Mouse (Mus musculus) hindbrain, embryonic 16.5 days (tissue): Measurements from ENCODE around the gene Ankrd66. TPM values are rescaled to one million over a fixed set of nuclear protein-coding genes. Genes with fewer than 3 reads are reported as not detected.

Experiments used
- ATAC-seq: fragments of 200-750 bp; cut with Nextera tagmentation; 2 replicates; pipeline ENCODE4 v1.8.0; 2017; ENCODE audit warnings: moderate TSS enrichment, moderate library complexity
- H3K27ac ChIP-seq: fragments of 300-500 bp; sonication (generic); 2 replicates; pipeline ENCODE4 v1.5.1; 2014; ENCODE audit warnings: low read depth, mild to moderate bottlenecking, control low read depth, low read length, moderate library complexity
- H3K27me3 ChIP-seq: fragments of 300-500 bp; sonication (generic); replicated peaks from 2 replicates; pipeline ENCODE4 v1.6.1; 2014; ENCODE audit warnings: low read length; ENCODE audit not compliant: control insufficient read depth, insufficient read depth
- H3K36me3 ChIP-seq: fragments of 300-500 bp; sonication (generic); 2 replicates; pipeline ENCODE4 v1.6.1; 2014; ENCODE audit warnings: mild to moderate bottlenecking, low read length, moderate library complexity, mixed read lengths; ENCODE audit not compliant: control insufficient read depth, insufficient read depth
- H3K4me1 ChIP-seq: fragments of 300-500 bp; sonication (generic); 2 replicates; pipeline ENCODE4 v1.6.1; 2014; ENCODE audit warnings: low read depth, low read length; ENCODE audit not compliant: control insufficient read depth, insufficient read depth
- H3K4me2 ChIP-seq: fragments of 300-500 bp; sonication (generic); 2 replicates; pipeline ENCODE4 v1.6.1; 2014; ENCODE audit warnings: mild to moderate bottlenecking, low read length, control low read depth, moderate library complexity
- H3K4me3 ChIP-seq: fragments of 300-500 bp; sonication (generic); 2 replicates; pipeline ENCODE4 v1.5.1; 2014; ENCODE audit warnings: mild to moderate bottlenecking, low read length, control low read depth, moderate library complexity
- H3K9ac ChIP-seq: fragments of 300-500 bp; sonication (generic); 2 replicates; pipeline ENCODE4 v1.6.1; 2014; ENCODE audit warnings: low read depth, mild to moderate bottlenecking, control low read depth, low read length, moderate library complexity
- H3K9me3 ChIP-seq: fragments of 300-500 bp; sonication (generic); 2 replicates; pipeline ENCODE4 v1.6.1; 2014; ENCODE audit warnings: mild to moderate bottlenecking, low read length, moderate library complexity; ENCODE audit not compliant: control insufficient read depth
- WGBS: fragments of 180-500 bp; shearing (Covaris S2); extraction: QIAGEN DNeasy Blood & Tissue Kit; methylation state at CpG from one replicate; pipeline ENCODE4 v1.1.7; 2014; 5-methylcytosine and 5-hydroxymethylcytosine counted together
- polyA plus RNA-seq: library from polyadenylated mRNA; unstranded; fragments of >200 nt; fragmentation: Nextera tagmentation; extraction: Ambion mirVana; gene quantifications from 2 replicates; pipeline ENCODE4 v1.2.1, GENCODE M21; 2015

Ankrd66 gene
- polyA plus RNA-seq, 1 experiment from 2014 or later, result 1.3 TPM

DNA sequence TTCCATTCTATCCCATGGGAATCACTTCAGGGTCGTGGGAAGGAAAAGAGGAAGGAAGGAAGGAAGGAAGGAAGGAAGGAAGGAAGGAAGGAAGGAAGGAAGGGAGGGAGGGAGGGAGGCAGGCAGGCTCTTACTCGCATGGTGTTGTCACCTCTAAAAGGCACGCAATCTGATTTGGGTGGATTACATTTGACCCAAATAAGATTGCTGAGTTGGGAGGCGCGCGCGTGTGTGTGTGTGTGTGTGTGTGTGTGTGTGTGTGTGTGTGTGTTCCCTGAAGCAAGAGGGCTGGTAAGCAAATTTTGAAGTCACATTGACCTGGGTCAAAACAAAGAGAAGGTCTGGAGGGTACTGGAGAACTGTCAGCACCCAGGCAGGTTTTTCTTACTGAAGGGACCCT, 25.8 kb upstream of the Ankrd66 start:
- H3K27me3 ChIP-seq, result no peaks in the 10 kb centered on the region
- H3K9me3 ChIP-seq, result no peaks in the 10 kb centered on the region
- no peak overlapping the region for H3K27ac ChIP-seq
- H3K36me3 ChIP-seq, result no peaks in the 10 kb centered on the region
- 63% methylated on average over 7 of the region's 7 CpGs for WGBS
- peak overlapping the region; percentile 96 for H3K4me2 ChIP-seq
- H3K4me1 ChIP-seq, result peaks cover 2% of the 10 kb centered on the region; the same call in 1 of the 2 replicates
- peak overlapping the region; percentile 55 for H3K4me3 ChIP-seq
- no peak for ATAC-seq
- H3K9ac ChIP-seq, result no peak overlapping the region

DNA sequence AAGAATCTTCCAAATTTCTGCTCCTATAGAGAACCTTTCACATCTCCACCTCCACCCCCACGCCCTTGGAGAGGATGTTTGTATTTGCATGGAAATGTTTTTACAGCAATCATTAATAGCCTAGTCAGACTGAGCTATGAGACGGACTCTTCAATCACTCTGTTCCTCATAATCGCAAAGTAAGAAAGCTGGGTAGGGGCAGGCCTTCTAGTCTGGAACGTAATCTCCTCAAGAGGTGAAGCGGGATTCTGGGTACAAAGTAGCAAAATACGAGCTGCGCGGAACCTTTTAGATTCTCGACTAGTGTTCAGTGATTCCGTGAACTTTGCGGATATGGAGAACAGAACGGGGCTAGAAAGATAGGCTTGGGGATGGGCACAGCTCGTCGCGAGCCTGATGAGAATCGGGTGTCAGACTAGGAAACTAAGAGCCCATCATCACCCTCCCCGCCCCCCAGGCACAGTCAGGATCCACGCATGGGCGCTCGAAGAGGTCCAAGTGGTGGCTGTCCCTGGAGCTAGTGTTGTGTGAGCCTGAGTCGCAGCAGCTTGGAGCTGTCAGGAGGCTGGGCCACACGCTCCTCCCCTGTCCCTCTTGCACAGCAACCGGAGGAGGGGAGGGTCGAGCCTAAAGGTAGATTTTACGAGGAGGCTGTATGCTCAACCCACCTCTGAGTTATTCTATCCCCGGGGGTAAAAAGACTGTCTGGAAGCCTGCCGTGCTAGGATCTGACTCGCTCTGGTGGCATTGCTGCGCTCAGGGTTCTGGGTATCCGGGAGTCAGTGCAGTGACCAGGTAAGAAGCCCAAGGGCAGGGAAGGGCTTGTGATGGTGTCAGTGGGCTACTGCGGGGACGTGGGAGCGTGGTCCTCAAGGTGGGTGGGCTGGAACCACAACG, 24.8 kb upstream of the Ankrd66 start, which contains the start of gene Pla2g7:
Pla2g7 (plus strand) TSS at position 107 of the 897 bp plus-strand sequence.
- H3K9ac ChIP-seq, result peak within 1 kb of the TSS; percentile 70
- H3K27ac ChIP-seq, result peak within 1 kb of the TSS; percentile 69
- no peaks in the 10 kb centered on the region for H3K9me3 ChIP-seq
- H3K27me3 ChIP-seq, result no peaks in the 10 kb centered on the region
- under 1% methylated on average over 34 of the region's 34 CpGs for WGBS
- H3K36me3 ChIP-seq, result no peaks in the 10 kb centered on the region
- H3K4me3 ChIP-seq, result peak within 1 kb of the TSS; percentile 55
- peaks cover 2% of the 10 kb centered on the region; the same call in 1 of the 2 replicates for H3K4me1 ChIP-seq
- H3K4me2 ChIP-seq, result peak within 1 kb of the TSS; percentile 96
- peak; percentile 95 for ATAC-seq

DNA sequence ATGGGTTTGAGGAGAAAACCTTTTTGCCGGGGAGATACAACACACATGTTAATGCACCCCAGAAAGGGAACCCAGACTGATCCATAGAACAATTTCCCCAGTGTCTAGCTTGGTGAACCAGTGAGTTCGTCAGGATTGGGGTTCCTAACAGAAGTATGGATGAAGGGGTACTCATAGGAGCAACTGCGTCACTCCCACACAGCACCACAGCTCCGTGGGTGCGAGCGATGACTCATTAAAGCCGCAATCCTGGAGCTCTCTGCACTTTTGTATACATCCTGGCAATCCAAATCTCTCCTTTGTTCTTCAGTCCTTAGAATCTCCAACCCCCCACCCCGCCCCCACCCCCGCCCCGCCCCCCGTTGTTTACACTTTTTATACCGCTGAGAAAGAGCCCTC, 24.2 kb upstream of the Ankrd66 start:
- H3K36me3 ChIP-seq, result no peaks in the 10 kb centered on the region
- H3K27me3 ChIP-seq, result no peaks in the 10 kb centered on the region
- peaks cover 2% of the 10 kb centered on the region; the same call in 1 of the 2 replicates for H3K4me1 ChIP-seq
- H3K9ac ChIP-seq, result peak overlapping the region; percentile 70
- no peaks in the 10 kb centered on the region; the same call in 1 of the 2 replicates for H3K9me3 ChIP-seq
- H3K4me3 ChIP-seq, result peak overlapping the region; percentile 55
- peak overlapping the region; percentile 96 for H3K4me2 ChIP-seq
- peak overlapping the region; percentile 69; the same call in 1 of the 2 replicates for H3K27ac ChIP-seq
- ATAC-seq, result peak; percentile 50
- WGBS, result 5% methylated on average over 12 of the region's 12 CpGs

DNA sequence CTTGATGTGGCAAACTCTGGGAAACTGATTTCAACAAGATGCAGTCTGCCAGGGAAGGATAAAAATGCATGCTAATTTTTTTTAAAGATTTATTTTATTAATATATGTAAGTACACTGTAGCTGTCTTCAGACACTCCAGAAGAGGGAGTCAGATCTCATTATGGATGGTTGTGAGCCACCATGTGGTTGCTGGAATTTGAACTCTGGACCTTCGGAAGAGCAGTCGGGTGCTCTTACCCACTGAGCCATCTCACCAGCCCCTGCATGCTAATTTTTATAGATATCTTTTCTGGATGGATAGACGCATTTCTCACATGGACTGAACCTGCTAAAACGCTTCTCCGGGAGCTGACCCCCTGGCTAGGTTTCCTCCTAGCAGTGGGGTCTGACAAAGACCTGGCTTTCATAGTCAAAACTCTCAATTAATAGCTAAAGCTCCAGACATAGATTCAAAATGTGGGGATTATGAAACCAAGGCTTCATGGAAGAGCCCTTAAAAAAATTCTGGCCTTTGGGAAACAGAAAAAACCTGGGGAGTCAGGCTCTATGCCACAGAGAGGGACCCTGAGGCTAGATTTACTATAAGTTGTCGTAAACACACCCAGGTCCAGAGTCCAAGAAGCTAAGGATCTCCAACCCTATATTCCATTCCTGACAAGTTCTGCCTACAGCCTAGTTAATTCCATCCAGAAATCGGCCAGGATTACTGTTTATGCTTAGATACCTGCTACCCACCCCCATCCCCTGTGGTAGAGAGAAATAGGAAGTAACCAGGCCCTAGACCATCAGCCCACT, 20.0 kb upstream of the Ankrd66 start:
- Histone ChIP-seq H3K4me3 (no peak overlapping the region), H3K36me3 (no peaks in the 10 kb centered on the region), H3K4me2 (no peak overlapping the region), H3K27me3 (no peaks in the 10 kb centered on the region), H3K27ac (no peak overlapping the region), H3K9me3 (no peaks in the 10 kb centered on the region; the same call in 1 of the 2 replicates), H3K9ac (no peak overlapping the region), H3K4me1 (no peaks in the 10 kb centered on the region)
- ATAC-seq, result no peak
- WGBS, result 89% methylated on average over 7 of the region's 7 CpGs

DNA sequence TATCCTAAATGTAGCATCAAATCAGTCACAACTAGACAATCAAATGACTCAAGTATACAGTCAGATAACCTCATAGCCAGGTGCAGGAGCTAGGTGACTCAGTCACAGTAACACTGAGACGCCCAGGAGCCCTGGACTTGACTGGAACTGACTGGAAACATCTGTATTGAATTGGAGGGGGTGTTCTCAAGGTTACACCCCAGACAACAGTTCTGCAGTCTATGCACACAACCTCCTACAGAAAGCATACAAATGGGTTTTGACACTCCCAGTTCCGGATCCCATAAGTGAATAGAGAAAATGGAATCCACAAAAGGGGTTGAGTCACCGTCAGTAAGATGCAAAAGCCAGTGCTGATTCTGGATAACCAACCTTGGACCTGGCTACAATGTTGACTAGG, 15.2 kb upstream of the Ankrd66 start:
- H3K4me2 ChIP-seq, result no peak overlapping the region
- 86% methylated on average over 3 of the region's 3 CpGs for WGBS
- no peak overlapping the region for H3K4me3 ChIP-seq

DNA sequence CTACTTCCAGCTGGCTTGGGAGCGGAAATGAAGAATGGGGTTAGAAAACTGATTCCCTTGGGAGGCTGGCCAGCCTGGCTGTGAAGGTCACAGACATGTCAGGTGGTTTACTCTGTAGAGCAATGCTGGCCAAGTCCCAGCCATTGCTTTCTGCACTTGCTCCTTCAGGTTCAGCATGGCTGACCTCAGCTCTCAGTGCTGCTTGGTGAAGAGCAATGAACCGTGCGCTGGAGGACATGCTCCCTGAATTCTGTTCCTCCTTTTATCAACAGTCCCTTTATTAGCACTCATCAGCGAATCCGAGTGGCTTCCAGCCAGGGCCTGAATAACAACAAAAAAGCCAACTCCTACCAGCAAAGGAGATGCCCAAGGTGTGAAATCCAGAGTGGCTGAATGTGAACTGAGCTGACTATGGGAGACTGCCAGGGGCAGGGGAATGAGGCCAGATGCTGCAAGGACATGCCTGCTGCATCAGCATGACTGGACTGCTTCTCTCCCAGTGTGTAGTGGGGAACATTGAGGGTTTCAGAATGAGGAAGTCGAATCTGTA, 14.2 kb upstream of the Ankrd66 start:
- no peak overlapping the region for H3K27ac ChIP-seq
- no peaks in the 10 kb centered on the region for H3K4me1 ChIP-seq
- ATAC-seq, result peak; percentile 97
- no peak overlapping the region for H3K9ac ChIP-seq
- no peaks in the 10 kb centered on the region for H3K36me3 ChIP-seq
- no peak overlapping the region for H3K4me2 ChIP-seq
- 17% methylated on average over 6 of the region's 6 CpGs for WGBS
- no peaks in the 10 kb centered on the region; the same call in 1 of the 2 replicates for H3K9me3 ChIP-seq
- no peak overlapping the region for H3K4me3 ChIP-seq
- H3K27me3 ChIP-seq, result no peaks in the 10 kb centered on the region

More for the DNA sequence above, 15.2 kb upstream of the Ankrd66 start:
- no peaks in the 10 kb centered on the region for H3K36me3 ChIP-seq
- no peak overlapping the region for H3K27ac ChIP-seq
- no peaks in the 10 kb centered on the region for H3K4me1 ChIP-seq
- H3K9me3 ChIP-seq, result no peaks in the 10 kb centered on the region; the same call in 1 of the 2 replicates
- no peak for ATAC-seq
- no peak overlapping the region for H3K9ac ChIP-seq
- H3K27me3 ChIP-seq, result no peaks in the 10 kb centered on the region

DNA sequence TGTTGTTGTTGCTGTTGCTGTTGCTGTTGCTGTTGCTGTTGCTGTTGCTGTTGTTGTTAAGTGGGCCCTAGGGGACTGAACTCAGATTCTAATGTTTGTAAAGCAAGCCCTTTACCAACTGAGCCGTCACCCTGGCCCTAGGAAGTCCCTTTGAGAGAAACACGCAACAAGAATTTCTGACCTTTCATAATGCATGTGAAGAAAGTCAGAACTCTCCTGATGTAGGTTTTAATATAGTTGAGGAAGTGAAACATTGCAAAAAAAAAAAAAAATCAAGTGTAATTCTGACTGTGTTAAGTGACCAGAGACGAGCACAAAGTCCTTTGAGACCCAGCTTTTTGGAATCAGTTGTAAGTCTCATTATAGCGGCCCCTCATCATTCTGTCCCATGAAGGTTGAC, 13.7 kb upstream of the Ankrd66 start:
- Histone ChIP-seq H3K27me3 (no peaks in the 10 kb centered on the region), H3K9ac (no peak overlapping the region), H3K4me2 (no peak overlapping the region), H3K36me3 (no peaks in the 10 kb centered on the region), H3K9me3 (no peaks in the 10 kb centered on the region), H3K4me1 (no peaks in the 10 kb centered on the region), H3K27ac (no peak overlapping the region), H3K4me3 (no peak overlapping the region)
- ATAC-seq, result no peak
- WGBS, result 66% methylated on average over 4 of the region's 4 CpGs

DNA sequence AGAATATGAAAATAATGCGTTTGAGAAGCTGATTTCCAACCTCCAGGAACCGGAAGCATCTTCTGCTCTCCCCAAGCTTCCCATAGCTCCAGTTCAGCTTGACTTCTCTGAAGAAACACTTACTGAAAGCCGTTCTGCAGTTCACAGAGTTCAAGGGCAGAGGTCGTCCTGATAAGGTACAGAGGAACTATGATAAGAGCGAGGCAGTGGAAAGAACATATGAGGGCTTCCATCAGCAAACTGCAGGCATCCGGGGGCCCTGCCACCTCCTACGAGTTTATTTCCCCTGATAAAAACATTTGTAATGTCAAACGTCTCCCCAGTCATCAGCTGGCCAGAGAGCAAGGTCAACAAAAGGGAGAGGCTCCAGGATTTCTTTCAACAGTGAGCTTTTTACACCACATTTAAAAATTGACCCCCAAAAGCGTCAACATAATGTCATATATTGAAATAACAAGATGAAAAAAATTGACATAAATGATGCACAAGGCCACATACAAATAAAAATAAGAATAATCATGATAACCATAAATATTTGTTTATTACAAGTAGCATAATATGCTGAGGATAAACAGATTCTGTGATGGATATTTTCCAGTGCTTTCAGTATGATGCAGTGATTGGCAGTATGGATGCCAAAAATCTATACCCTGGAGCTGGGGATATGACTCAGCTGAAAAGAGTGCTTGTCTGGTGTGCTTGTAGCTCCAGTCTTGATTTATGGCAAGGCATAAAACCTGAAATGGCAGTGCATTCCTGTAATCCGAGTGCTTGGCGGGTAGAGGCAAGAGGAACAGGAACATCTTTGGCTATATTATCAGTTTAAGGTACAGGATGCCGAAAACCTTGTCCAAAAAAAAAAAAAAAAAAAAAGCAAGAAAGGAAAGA, 11.3 kb upstream of the Ankrd66 start:
- H3K4me3 ChIP-seq, result no peak overlapping the region
- no peaks in the 10 kb centered on the region for H3K27me3 ChIP-seq
- WGBS, result 86% methylated on average over 12 of the region's 12 CpGs
- H3K27ac ChIP-seq, result no peak overlapping the region
- H3K4me1 ChIP-seq, result no peaks in the 10 kb centered on the region
- ATAC-seq, result no peak
- no peak overlapping the region for H3K4me2 ChIP-seq
- H3K9me3 ChIP-seq, result no peaks in the 10 kb centered on the region
- H3K36me3 ChIP-seq, result no peaks in the 10 kb centered on the region
- no peak overlapping the region for H3K9ac ChIP-seq
